Mouse (Mus musculus) thymus, postnatal 36 days (tissue): ENCODE results near the gene Serpine1.

Experiments
- DNase-seq, 2 experiments: peaks; one replicate each; pipeline ENCODE4 v3.0.0; 2022; ENCODE audit warnings: mixed read lengths in 2 of 2

Gene Serpine1

GRCm38 (mm10) chr5:137051914-137052505, 20.1 kb downstream of the Serpine1 start:
- no peak for DNase-seq

DNA sequence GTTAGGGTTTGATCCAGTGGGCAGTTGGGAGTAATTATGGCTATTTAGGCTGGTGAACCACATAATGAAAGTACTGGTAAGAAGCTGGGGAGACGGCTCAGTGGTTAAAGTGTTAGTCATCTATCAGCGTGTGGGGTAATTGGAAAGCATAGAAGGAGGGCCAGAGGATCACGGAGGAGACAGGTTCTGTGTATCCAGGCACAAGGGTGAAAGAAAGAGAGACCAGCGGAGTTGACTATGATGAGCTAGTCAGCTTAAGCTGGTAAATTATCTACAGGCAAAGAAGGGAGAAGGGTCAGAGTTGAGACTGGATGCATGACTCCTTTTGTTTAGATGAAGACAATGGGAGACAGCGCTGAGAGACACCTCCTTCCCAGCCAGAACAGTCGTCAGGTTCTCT, 20.9 kb downstream of the Serpine1 start:
- no peak for DNase-seq

DNA sequence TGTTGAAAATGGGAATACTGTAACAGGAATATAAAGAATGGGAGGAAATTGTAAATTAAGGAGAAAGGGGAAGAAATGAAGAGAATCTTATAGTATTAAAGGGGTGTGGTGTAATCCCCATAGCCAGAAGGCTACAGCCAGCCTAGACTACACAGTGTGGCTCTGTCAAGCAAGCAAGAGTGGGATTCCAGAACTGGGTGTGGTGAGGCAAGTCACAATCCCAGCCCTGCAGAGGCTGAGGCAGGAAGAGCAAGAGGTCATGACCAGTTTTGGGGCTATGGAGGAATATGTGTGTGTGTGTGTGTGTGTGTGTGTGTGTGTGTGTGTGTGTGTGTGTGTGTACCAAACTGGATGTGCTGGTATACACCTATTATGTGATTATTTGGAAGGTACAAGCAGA, 25.1 kb downstream of the Serpine1 start:
- no peak for DNase-seq

GRCm38 (mm10) chr5:137046324-137046718, 25.7 kb downstream of the Serpine1 start:
- DNase-seq: no peak

GRCm38 (mm10) chr5:137045402-137046323, 26.4 kb downstream of the Serpine1 start, which contains the start of gene Ap1s1:
Ap1s1 (minus strand) TSS chr5:137046135.
- peak; percentile 98 for DNase-seq

DNA sequence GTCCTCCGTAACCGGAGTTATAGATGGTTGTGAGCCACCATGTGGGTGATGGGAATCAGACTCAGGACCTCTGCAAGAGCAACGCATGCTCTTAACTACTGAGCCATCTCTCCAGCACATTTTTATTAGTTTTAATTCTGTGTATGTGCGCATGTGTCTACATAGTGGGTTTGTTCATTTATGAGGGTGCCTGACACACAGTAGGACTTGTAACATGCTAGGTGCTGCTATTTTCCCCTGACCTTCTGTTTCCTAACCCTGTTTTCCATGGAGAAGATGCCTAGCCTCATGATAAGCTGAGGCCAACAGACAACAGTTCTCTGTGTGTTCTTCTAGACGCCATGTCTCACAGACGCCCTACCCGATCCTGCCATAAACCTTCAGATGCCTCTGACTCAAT, 28.1 kb downstream of the Serpine1 start:
- DNase-seq: no peak

GRCm38 (mm10) chr5:137041442-137041841, 30.6 kb downstream of the Serpine1 start:
- no peak for DNase-seq

DNA sequence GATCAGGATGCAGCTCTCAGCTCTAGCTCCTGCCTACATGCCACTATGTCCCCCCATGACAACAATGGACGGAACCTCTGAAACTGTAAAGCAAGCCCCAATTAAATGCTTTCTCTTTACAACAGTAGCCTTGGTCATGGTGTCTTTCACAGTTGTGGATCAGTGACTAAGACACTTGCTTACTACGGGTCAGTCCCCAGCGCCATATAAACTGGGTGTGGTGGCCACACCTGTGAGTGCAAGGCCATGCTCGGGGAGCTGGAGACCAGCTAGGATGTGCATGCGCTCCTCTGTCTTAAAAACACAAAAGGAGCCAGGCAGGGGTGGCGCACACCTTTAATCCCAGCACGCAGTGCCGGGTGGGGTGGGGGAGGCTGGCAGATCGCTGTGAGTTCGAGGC, 32.6 kb downstream of the Serpine1 start:
- DNase-seq: no peak

DNA sequence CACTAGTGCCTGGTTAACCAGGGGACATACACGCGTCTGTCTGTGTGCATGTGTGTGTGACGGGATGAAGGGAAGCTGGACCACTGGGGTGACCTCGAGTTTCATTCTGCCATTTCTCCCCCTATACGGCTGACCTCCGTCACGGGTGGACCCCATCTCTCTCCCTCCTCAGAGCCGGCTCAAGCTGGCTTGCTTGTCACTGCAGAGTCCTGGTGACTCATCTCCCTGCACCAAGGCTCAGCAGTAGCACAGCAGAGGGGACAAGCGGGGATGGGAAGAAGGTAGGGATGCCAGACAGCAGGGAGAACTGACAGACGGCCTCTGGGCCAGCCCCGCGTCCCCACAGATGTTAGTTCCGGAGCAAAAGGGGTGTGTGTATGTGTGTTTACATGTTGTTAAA, 35.9 kb downstream of the Serpine1 start:
- DNase-seq: no peak

DNA sequence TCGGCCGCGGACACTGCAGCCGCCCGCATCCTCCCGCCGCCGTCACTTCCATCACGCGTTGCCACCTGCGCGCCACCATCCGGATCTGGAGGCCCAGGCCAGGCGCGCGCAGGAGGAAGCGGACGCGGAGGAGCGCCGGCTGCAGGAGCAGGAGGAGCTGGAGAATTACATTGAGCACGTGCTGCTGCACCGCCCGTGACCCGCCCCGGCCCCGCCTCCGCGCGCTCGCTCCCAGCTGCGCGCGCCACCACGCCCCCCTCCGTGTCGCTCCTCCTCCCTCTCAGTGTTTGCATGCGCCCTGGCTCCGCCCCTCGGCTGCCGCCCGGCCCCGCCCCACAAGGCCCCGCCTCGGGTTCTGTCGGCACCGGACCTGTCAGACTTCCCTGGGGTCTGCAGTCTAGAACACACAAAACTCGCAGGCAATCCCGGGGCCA, 39.4 kb downstream of the Serpine1 start:
- peak; percentile 90 to 92 for DNase-seq

GRCm38 (mm10) chr5:137032033-137032421, 40.0 kb downstream of the Serpine1 start:
- DNase-seq: peak in 1 of 2 experiments; percentile 56

DNA sequence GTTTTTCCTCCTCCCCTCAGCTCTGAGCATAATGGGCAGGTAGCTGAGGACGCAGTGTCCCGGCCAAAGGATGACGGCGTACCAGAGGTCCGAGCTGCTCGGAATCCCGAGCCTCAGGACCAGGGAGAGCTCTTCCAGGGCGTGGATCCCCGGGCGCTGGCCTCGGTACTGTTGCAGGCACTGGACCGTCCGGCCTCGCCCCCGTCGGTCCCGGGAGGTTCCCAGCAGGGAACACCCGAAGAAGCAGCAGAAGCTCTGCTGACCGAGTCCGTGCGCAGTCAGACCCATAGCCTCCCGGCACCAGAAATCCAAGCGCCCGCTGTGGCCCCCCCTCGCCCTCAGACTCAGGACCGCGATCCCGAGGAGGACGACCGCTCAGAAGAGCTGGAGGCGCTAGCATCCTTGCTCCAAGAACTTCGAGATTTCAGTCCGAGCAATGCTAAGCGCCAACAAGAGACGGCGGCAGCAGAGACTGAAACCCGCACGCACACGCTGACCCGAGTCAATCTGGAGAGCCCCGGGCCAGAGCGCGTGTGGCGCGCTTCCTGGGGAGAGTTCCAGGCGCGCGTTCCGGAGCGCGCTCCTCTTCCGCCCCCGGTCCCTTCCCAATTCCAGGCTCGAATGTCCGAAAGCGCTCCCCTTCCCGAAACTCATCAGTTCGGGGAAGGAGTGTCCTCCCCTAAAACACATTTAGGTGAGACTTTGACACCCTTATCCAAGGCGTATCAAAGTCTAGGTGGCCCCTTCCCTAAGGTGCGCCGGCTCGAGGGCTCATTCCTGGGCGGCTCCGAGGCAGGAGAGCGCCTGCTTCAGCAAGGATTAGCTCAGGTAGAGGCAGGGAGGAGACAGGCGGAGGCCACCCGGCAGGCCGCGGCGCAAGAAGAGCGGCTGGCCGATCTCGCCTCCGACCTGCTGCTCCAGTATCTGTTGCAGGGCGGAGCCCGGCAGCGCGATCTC, 40.7 kb downstream of the Serpine1 start:
- DNase-seq: no peak

GRCm38 (mm10) chr5:137030416-137030810, 41.7 kb downstream of the Serpine1 start:
- DNase-seq: no peak

DNA sequence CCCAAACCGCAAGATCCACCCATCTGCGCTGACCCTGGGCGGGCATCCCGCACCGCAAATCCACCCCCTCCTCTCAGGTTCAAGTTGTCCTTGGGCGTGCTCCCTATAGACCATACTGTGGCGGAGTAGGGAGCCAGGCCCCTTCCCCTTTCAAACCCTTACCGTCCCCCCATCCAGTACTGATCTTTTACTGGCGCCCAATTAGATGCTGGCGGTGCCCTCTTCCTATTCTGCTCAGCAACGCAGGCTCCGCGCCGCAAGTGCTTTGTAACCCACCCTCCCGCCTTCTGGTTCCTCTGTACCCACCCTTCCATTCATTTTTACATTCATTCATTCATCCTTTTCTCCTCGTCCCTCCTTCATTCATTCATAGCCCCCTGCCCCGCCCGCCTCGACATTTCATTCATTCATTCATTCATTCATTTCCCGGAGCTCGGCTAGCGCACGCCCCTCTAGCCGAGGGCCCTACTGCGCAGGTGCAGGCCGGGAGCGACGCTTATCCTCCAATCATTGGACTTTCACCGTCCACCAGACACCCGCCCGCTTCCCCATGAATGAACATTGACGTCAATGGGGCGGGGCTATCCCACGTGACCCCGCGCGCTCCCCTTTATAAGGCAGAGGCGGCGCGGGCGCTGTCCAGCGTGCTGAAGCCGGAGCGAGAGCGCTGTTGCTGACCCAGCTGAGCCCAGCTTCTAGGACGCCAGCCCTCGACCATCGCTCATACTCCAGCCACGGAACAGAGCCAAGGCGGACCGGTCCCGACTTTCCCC, 42.2 kb downstream of the Serpine1 start:
- peak; percentile 87 to 88 for DNase-seq

DNA sequence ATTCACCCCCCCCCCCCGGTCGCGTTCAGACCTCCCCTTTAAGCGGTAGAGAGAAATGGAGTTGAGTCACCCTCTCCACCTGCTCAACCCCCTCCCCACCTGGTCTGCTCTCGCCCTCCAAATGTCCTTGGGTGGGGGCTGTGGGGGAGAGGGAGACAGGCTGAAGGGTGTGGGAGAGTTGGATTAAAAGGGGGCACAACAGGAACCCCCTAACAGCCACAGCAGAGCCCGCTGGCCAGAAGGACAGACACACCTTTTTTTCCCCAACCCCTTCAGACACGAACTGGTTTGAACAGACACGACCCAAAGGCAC, 42.8 kb downstream of the Serpine1 start:
- DNase-seq: no peak

GRCm38 (mm10) chr5:137028561-137029272, 43.4 kb downstream of the Serpine1 start:
- DNase-seq: no peak

- DNase-seq: no peak
Measured at GRCm38 (mm10) chr5:137026092-137026491, 46.0 kb downstream of the Serpine1 start, which contains the start of gene Vgf. Vgf (plus strand) TSS chr5:137026392.

GRCm38 (mm10) chr5:137025132-137025531, 46.9 kb downstream of the Serpine1 start:
- peak; percentile 80 to 84 for DNase-seq

- DNase-seq: no peak
Measured at GRCm38 (mm10) chr5:137024318-137024717, 47.8 kb downstream of the Serpine1 start.

DNA sequence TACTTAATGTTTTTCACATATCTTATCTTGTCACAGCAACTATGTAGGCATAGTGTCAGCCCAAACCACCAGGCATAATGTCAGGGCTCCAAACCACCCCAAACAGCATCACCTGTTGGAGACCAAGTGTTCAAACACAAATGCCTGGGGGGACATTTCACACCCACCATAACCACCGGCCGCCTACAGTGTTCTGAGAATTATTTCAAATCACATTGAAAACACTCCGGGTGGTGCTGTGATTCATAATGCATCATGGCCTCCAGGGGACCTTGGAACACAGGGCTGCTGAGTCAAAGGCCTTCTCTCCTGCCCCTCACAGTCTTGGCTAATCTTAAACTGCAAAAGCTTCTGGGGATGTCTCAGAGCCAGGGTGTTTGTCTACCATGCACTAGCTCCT, 56.2 kb downstream of the Serpine1 start:
- DNase-seq: no peak

- DNase-seq: no peak
Measured at GRCm38 (mm10) chr5:137012401-137012950, 59.6 kb downstream of the Serpine1 start.
